Mouse (Mus musculus): ENCODE results near the gene Ces2c.

GRCm38 (mm10) chr8:104831440-104831839 lies 15.4 kb upstream of the Ces2c start, which contains the start of gene Ces2b:
- TF ChIP-seq CTCF (IDR thresholded peaks at IDR 0.05; ENCODE audit: low read depth, low read length) (no peak), POLR2A (IDR thresholded peaks at IDR 0.05; ENCODE audit: extremely low read depth, insufficient read depth, low read length) (no peak)
